Mouse (Mus musculus) limb, embryonic 14.5 days (tissue): ENCODE data around the gene Insl5. TPM values are rescaled to one million over a fixed set of nuclear protein-coding genes. Genes with fewer than 3 reads are reported as not detected.

ENCODE experiments used
- ATAC-seq: fragments of 200-750 bp; cut with Nextera tagmentation; 2 replicates; pipeline ENCODE4 v1.8.0; 2017; ENCODE audit warnings: low read depth, moderate number of reproducible peaks, moderate TSS enrichment; ENCODE audit not compliant: low FRiP score
- DNase-seq: peaks from one replicate; pipeline ENCODE4 v3.0.0-alpha.2; 2015; ENCODE audit warnings: low spot score
- H3K27ac ChIP-seq: fragments of 300-500 bp; sonication (generic); replicated peaks from 2 replicates; pipeline ENCODE4 v1.5.1; 2014; ENCODE audit warnings: low read depth, mild to moderate bottlenecking, low read length, moderate library complexity, mixed read lengths
- H3K27me3 ChIP-seq: fragments of 300-500 bp; sonication (generic); 2 replicates; pipeline ENCODE4 v1.6.1; 2014; ENCODE audit warnings: low read length, mixed read lengths; ENCODE audit not compliant: control insufficient read depth, insufficient read depth
- H3K36me3 ChIP-seq: fragments of 300-500 bp; sonication (generic); 2 replicates; pipeline ENCODE4 v1.6.1; 2014; ENCODE audit warnings: mild to moderate bottlenecking, low read length, moderate library complexity, mixed read lengths; ENCODE audit not compliant: control insufficient read depth, insufficient read depth
- H3K4me1 ChIP-seq: fragments of 300-500 bp; sonication (generic); 2 replicates; pipeline ENCODE4 v1.6.1; 2014; ENCODE audit warnings: antibody characterized with exemption, low read length, mixed read lengths; ENCODE audit not compliant: control insufficient read depth, insufficient read depth
- H3K4me2 ChIP-seq: fragments of 300-500 bp; sonication (generic); replicated peaks from 2 replicates; pipeline ENCODE4 v1.6.1; 2014; ENCODE audit warnings: low read depth, mild to moderate bottlenecking, low read length, moderate library complexity; ENCODE audit not compliant: severe bottlenecking
- H3K4me3 ChIP-seq: fragments of 300-500 bp; sonication (generic); replicated peaks from 2 replicates; pipeline ENCODE4 v1.5.1; 2014; ENCODE audit warnings: low read length
- H3K9ac ChIP-seq: fragments of 300-500 bp; sonication (generic); 2 replicates; pipeline ENCODE4 v1.6.1; 2014; ENCODE audit warnings: mild to moderate bottlenecking, low read depth, low read length, moderate library complexity; ENCODE audit not compliant: severe bottlenecking
- H3K9me3 ChIP-seq: fragments of 300-500 bp; sonication (generic); 2 replicates; pipeline ENCODE4 v1.6.1; 2016; ENCODE audit warnings: low read length; ENCODE audit not compliant: control insufficient read depth
- POLR2A ChIP-seq: fragments of 200-500 bp; IDR thresholded peaks from 2 replicates; pipeline ENCODE4 v1.8.0; 2012; ENCODE audit warnings: inconsistent platforms, mild to moderate bottlenecking, moderate library complexity, borderline replicate concordance; ENCODE audit not compliant: insufficient read depth, insufficient read length; ENCODE audit errors: extremely low read depth
- WGBS: fragments of 180-500 bp; shearing (Covaris S2); extraction: QIAGEN DNeasy Blood & Tissue Kit; methylation state at CpG from one replicate; pipeline ENCODE4 v1.1.7; 2014; 5-methylcytosine and 5-hydroxymethylcytosine counted together
- polyA plus RNA-seq, 2 experiments: library from polyadenylated mRNA; depleted of rRNA in 1 of 2; stranded (reverse) in 1 of 2; unstranded in 1 of 2; fragments of >200 nt; fragmentation: Nextera tagmentation in 1 of 2; extraction: Ambion mirVana in 1 of 2; gene quantifications; 2 replicates each; pipeline versions ENCODE4 v1.2.1 to v1.2.3; 2012 to 2014

Gene Insl5
- polyA plus RNA-seq, 2 experiments = 0.52 TPM; not detected in 1

- WGBS = 89% methylated on average over 5 of the region's 5 CpGs
- Histone ChIP-seq H3K9me3 (no peaks in the 10 kb centered on the region), H3K4me1 (no peaks in the 10 kb centered on the region), H3K9ac (no peak overlapping the region), H3K27ac (no peak overlapping the region), H3K27me3 (no peaks in the 10 kb centered on the region), H3K4me2 (no peak overlapping the region), H3K4me3 (no peak overlapping the region), H3K36me3 (no peaks in the 10 kb centered on the region)
- ATAC-seq (no peak), DNase-seq (no peak)
- no peak for TF ChIP-seq POLR2A
These were observed 57.0 kb downstream of the Insl5 start for GRCm38 (mm10) chr4:102969599-102969998.

Other genes with a start within 250 kb of the Insl5 start
- 0.12 and 0.30 TPM in 2 replicates for gene Tctex1d1, start 48.2 kb downstream of the Insl5 start, polyA plus RNA-seq (2012; rRNA removed)
- 0.56 and 0.59 TPM in 2 replicates for gene Tctex1d1, start 48.2 kb downstream of the Insl5 start, polyA plus RNA-seq (2014; fragmentation: Nextera tagmentation; extraction: Ambion mirVana)
- 32.8 and 32.9 TPM in 2 replicates for gene Mier1, start 87.5 kb upstream of the Insl5 start, polyA plus RNA-seq (2012; rRNA removed)
- 41.2 and 46.4 TPM in 2 replicates for gene Mier1, start 87.5 kb upstream of the Insl5 start, polyA plus RNA-seq (2014; fragmentation: Nextera tagmentation; extraction: Ambion mirVana)
- 5.4 and 7.0 TPM in 2 replicates for gene Wdr78, start 87.7 kb upstream of the Insl5 start, polyA plus RNA-seq (2012; rRNA removed)
- gene Wdr78, start 87.7 kb upstream of the Insl5 start, polyA plus RNA-seq (2014; fragmentation: Nextera tagmentation; extraction: Ambion mirVana) = 3.4 and 4.4 TPM in 2 replicates
- 18.0 and 23.7 TPM in 2 replicates for gene Slc35d1, start 188.3 kb upstream of the Insl5 start, polyA plus RNA-seq (2012; rRNA removed)
- 12.2 and 14.4 TPM in 2 replicates for gene Slc35d1, start 188.3 kb upstream of the Insl5 start, polyA plus RNA-seq (2014; fragmentation: Nextera tagmentation; extraction: Ambion mirVana)